Mouse (Mus musculus) Muller cell, postnatal 12 days (primary cell): ENCODE measurements around the gene Gm21992.
"Not testable (repeated sequence)": the region's sequence is repeated elsewhere in the genome, so short reads cannot be mapped to it uniquely, and the experiment has no call there.

ENCODE experiments used
- DNase-seq: peaks from one replicate; pipeline ENCODE4 v3.0.0-alpha.2; 2015; ENCODE audit errors: inconsistent ontology term

The Gm21992 gene

DNA sequence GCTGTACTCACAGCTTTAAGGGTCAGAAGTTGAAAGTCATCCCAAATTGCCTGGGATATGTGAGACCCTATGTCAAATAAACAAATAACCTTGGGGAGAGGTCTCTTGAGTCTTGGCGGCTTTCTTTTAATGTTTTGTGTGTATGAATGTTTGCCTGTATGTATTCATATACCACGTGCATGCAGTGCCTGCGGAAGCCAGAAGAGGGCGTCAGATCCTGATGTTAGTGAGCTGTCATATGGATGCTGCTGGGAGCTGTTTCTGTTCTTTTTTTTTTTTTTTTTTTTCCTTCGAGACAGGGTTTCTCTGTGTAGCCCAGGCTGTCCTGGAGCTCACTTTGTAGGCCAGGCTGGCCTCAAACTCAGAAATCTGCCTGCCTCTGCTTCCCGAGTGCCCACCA is 1.6 kb upstream of the Gm21992 start:
- no peak for DNase-seq

DNA sequence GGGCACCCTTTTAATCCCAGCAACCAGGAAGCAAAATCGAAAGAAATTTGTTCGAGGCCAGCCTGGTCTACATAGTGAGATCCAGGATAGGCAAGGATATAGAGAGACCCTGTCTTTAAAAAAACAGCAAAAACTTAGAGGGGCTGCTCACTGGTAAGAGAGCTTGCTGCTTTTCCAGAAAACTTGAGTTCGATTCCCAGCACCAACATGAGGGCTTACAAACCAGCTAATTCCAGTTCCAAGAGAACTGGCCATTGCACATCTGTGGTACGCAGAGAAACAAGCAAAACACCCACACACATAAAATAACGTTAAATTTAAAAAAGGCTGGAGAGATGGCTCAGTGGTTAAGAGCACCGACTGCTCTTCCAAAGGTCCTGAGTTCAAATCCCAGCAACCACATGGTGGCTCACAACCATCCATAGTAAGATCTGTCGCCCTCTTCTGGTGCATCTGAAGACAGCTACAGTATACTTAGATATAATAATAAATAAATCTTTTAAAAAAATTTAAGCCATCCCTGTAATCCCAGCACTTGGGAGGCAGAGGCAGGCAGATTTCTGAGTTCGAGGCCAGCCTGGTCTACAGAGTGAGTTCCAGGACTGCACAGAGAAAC is 1.0 kb upstream of the Gm21992 start:
- not testable (repeated sequence) for DNase-seq

DNA sequence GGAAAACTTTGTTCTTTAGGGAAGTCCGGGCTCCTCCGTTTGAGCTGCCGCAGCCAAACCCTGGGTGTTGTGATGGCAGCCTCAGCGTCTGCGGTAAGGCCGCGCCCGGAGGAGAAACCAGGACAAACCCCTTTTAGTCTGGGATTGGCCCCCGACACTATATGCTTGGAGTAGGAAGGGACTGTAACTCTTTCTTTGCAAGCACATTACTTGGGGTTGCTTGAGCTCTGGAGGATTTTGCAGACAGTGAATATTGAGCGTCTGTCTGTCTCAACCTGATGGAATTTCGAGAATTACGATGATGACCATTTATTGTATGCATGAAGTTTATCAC is 464 bp upstream of the Gm21992 start:
- DNase-seq, result no peak

DNA sequence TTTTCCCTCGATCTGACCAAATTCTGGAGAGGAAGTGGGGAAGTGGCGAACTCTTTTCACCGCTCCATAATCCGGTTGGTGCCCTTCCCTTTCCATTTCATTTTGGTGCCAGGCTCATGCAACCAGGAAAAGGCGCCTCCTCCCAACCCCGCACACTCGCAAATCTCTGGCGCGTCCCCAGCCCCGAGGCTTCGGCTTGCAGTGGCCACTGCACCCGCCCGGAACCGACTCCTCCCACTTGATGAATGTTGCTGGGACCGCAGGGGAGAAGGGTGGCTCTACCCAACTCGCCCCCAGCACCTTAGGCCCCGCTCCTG is 708 bp downstream of the Gm21992 start:
- DNase-seq, result no peak

DNA sequence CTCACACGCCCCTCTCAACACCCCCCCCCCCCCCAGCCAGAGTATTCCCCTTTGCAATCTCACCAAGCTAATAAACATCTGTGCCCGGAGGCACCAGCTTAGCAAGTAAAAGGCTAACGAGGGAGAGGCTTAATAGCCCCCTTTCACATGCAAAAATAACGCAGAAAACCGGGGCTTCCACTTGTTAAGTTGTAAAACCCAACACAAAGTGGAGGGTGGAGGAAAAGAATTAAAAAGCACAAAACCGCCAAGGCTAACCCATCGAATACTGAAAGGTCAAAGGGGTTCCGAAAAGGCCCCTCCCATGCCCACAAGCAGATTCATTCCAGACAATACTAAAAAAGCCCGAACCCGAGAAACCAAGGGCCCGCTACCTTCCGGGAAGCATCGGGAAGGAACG is 1.1 kb downstream of the Gm21992 start:
- no peak for DNase-seq

DNA sequence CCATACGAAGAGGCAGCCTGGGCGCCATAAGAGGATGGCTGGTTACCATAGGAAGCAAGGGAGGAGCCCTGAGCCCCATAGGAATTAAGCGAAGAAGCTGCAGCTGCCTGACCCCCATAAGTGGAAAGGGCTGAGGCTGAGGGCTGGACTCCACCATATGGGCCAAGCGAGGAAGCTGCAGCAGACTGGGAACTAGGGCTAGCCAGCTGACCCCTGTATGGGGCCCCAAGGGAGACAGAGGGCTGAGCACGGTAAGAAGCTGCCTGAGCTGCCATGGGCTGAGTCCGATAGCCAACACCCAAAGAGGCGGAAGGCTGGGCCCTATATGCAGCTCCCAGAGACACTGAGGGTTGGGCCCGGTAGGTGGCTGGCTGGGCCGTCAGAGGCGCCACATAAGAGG is 8.1 kb downstream of the Gm21992 start:
- DNase-seq, result no peak

DNA sequence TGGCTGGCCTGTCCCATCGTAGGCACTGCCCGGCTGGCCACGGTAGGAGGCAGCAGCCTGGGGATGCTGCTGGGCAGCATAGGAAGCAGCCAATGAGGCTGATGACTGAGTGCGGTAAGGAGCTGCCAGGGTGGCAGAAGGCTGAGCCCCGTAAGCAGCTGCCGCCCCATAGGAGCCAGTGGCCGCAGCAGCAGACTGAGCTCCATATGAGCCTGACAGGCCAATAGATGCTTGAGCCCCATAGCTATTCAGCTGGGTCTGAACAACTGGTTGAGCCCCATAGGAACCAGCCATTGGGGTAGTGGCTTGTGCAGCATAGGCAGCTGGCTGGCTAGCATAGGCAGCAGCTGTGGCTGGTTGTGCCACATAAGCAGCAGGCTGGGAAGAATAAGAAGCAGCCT is 8.7 kb downstream of the Gm21992 start:
- DNase-seq, result no peak

DNA sequence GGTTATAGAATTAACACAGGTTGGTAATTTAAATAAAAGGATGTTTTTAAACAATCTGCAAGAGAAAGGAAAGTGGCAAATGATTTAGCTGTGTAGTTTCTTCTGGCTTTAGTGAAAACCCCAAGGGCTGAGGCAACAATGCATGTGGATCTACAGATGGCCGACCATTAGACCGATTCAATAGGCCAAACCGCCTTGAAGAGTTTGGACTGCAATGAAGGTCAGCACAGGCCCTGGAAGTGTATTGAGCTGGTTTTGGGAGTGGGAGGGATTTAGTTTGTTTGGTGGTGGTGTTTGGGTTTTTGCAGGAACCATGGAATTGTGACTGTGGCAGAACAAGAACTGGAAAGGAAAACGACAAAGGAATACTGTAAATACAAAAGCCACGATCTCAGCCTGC is 12.3 kb downstream of the Gm21992 start:
- no peak for DNase-seq

DNA sequence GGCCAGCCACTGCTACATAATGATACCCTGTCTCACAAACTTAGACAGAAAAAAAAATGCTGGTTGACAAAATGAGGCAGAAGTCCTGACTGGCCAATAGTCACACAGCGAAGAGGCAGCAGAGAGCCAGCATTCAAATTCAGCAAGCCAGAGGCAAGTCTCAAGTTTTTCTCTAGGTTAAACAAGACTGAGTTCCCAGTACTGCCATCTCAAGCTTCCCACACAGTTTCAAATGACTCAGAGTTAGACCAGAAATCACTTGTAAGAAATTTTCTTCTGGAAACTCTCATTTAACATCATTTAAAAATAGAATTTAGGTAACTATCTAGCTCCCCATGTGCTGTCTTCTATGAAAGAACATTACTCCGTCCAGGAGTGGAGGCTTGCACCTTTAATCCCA is 13.6 kb downstream of the Gm21992 start:
- DNase-seq, result no peak

DNA sequence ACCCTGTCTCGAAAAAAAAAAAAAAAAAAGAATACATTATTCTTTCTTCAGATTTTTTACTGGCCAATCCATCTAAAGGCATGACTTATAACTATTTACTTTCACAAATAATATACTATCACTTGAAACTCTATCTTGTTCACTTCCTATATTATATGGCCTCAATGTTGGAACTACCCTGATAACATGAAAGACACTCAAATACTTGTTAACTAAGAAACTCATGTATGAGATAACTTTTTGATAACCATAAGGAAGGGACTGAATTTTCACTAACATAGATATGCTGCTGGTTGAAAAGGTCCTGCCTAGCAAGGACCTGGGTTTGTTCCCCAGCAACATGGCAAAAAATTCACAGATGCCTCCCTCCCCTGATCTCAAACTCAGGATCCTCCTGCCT is 15.5 kb downstream of the Gm21992 start:
- no peak for DNase-seq

DNA sequence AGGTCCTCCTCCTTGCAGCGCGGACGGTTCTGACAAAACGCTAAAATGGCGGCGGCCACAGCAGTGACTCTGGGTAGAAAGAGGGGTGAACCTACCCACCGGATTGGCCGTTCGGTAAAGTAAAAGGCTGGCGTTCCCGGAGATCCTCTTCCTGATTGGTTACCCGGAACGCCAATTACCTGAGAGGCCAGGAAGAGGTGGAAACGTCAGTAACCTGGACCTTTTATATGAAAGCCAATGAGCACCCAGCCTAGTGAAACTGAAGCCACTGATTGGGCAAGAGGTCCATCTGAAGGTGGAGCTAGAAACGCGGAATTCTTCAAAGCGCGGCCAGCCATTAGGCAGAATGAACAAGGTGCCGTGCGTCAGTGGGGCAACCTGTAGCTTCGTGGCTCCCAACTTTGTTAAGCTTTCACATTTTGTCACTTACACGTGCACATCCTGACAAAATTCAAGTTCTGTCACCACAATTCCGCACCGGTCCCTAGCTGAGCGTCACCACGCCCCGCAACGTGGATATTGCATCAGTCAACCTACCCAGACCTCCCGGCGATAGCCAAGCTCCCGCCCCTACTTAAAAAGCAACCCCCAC is 17.5 kb downstream of the Gm21992 start, which contains the start of gene Rbm4:
Gene Rbm4 (minus strand): TSS at position 71 of the 592 bp plus-strand sequence.
- peak; percentile 97 for DNase-seq

DNA sequence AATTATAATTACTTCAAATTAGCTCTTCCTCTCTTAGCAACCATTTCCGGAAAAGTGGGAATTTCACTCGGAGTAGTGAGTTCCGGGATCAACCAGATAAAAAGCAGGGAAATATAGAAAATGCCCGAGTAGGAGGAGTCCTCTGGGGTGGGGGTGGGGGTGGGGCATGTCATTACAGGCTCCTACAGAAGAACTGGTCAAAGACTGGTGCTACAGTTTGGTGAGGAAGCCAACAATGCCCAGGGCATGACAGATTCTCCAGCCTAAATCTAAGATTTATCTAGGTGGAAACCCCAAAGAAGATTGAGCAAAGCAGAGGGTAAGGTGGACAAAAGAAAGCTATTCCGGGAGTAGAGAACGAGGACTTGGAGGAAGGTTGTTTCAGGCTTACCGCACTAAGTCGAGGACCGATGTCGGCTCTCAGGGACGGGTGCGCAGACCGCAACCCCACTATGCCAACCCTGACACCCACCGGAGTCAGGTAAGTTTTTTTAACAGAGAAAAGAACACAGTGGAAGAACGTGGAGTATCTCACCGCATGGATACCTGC is 18.1 kb downstream of the Gm21992 start:
- DNase-seq, result no peak

DNA sequence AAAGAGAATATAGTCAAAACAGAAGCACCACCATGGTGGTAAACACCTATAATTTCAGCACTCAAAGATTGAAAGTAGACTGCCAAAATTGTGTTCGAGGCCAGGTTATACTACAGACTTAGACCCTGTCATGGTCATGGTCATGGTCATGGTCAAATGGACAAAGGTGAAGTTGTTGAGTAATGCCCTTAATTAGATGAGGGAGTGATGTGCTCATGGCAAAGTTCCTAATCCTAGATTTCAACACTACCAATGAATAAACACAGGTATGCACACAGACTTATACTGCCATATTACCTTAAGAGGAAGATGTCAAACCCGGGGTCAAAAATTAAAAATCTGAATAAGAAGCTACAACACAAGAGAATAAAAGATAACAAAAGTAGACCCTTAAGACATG is 25.1 kb downstream of the Gm21992 start:
- no peak for DNase-seq

DNA sequence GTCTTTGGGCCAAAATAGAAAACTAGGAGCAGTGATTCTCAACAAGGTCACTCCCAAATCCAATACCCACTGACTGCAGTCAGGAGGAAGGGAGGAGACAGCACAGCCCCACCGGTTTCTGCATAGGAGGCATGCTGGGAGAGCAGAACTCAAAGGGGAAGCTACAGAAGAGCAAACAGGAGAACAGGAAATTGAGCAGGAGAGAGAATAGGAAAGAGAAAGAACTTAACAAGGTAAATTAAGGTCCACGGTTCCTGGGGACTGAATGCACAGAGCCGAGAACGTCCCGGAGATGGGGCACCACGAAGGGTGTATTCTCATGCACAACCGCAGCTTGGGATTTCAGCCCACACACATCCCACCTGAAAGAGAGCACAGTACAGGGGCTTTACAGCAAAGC is 26.2 kb downstream of the Gm21992 start:
- DNase-seq, result no peak

DNA sequence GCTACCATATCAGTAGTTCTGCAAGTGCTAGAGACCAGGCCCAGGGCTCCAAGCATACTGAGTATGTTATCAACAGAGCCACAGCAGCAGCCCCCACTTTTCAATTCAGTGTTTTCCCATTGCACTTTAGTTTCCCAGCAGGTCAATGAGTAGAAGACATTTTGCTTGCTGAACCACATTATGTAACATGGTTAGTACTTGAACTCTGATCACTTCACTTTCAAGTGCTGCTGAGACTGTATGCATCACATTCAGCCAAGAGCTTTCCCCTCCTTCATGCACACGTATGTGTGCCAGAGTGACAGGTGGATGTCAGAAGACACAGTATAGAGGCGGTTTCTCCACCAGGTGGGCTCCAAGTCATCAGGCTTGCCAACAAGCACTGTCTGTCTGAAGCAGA is 28.5 kb downstream of the Gm21992 start:
- no peak for DNase-seq

DNA sequence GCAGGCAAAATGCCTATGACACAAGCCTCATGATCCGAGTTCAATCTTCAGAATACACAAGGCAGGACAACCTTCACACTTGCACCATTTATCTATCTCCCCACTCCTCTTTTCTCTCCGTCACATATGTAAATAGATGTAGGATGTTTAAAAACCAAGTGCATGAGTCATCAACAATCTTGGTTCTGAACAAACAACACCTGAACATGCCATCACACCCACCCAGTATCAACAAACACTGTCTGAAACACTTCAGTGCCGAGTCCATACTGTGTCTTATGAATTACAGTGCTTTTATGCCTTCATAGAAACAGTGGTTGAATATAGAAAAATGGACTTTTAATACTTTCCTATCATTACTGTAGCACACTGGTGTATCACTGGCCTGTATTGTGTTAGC is 38.6 kb downstream of the Gm21992 start:
- DNase-seq, result no peak

DNA sequence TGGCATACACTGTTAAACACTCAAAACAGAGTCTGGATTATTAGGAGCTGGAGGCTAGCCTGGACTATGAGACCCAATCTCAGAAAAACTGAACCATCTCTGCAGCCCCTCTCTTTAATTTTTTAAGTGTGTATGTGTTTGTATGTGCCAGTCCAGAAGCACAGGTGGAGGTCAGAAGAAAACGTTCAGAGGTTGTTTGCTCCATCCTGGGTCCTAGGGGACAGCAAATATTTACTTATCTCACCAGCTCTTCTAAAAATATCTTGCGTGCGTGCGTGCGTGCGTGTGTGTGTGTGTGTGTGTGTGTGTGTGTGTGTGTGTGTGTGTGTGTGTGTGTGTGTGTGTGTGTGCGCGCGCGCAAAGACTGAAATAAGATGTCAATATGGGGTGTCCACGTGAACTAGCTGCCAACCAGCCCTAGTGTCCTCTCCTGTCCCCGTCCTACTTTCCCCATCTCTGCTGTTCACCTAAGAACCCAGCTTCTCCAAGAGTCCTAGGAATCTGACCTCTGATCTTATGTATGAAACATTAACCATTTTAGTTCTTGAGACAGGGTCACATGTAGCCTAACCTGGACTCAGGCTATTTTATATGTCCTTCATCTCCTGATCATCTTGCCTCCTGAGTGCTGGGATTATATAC is 43.8 kb downstream of the Gm21992 start:
- DNase-seq, result no peak

DNA sequence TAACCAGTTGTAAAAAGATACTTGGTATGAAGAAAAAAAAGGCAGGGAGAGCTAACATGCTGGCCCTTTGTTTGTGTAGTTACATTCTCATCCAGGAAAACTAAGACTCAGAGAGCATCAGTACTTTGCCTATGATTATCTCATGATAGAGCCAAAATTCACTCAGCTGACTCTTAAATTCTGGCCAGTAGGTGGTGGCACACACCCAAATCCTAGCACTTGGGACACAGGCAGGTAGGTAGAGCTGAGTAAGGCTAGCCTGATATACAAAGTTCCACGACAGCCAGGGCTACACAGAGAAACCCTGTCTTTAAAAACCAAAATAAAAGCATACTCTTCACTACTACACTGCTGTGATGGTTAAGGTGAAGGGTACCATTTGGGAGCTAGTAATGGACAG is 48.5 kb downstream of the Gm21992 start:
- DNase-seq, result no peak

DNA sequence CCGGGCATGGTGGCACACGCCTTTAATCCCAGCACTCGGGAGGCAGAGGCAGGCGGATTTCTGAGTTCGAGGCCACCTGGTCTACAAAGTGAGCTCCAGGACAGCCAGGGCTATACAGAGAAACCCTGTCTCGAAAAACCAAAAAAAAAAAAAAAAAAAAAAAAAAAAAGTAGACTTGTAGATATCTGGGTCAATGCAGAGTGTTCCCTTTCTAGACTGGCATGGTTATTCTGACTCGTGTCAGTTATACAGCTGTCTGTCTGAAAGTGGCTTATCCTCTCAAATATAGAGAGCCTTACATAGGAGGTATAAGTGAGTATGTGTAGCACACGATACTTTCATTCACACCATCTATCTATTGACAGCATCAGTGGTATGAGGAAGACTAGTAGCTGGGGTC is 50.9 kb downstream of the Gm21992 start:
- not testable (repeated sequence) for DNase-seq

DNA sequence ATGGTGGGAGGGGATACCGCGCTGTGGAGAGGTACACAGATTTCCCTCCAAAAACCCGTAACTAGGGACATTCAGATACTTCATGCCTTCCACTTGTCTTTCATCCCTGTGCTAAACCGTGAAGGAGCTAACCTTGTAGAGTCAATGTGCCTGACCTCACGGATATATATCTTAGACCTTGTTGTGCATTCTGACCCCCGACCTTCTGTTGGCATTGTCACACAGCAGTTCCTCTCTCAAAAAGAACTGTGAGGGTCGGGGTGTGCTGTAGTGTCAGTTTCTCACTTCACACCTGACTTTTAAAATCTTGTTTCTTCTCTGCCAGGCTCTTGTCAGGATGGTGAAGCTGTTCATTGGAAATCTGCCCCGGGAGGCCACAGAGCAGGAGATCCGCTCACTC is 54.5 kb downstream of the Gm21992 start:
- no peak for DNase-seq

DNA sequence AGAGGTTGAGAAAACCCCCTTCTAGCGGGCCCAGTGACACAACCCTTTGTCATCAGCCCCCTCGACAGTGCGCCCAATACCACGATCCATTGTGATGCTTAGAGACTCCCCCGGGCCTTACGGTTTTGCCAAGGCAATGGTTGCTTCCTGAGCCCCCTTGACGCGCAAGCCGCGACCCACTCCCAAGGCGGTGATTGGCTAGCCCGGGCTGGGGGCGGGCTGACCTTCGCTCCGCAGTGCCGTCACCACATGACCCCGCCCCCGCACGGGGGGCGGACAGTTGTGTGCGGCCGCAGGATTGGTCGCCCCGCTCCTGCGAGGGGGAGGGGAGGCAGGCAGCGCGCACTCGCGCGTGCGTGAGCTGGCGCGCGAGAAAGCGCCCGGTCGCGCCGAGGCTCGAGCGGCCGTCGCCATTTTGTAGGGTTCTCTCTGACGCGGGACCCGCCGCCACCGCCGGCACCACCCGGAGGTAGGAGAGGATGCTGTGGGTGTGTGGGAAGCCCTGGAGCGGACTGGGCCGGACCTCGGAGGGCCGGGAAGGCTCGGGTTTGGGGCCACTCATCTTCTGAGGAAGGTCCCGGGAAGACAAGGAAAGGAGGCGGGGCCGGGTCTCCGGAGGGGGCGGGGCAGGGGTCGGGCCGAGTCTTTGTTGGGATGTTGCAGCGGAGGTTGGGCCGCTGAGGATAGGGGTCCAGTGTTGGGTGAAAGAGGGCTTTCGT is 55.1 kb downstream of the Gm21992 start, which contains the start of gene Rbm4b:
Gene Rbm4b (plus strand): TSS at position 305 of the 719 bp plus-strand sequence.
- DNase-seq, result peak; percentile 99

DNA sequence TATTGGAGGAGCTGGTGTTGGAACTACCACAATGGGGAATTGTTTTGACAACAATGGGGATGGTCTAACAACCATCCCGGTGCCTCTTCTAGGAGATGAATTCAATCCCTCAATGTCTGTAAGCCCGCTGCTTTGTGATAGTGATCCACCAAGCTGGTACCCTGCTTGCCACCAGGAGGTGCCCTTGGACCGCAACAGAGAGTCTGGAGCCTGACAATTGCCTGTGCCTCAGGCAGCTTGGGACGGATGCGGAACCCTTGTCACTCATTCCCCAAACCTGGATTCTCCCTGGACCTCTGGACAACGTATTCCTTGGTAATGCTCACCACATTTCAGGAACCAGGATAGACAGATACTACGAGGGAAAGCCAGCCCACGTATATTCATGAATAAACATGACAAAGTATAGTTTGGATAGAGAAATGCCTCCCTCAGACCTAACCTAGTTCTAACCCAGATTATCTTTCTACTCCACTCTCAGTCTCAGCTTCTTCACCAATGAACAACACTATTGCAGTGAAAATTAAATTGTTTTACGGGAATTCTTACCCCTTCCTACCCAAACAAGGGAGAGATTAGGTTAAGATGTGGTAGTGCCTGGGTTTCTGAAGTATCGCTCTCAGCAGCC is 55.7 kb downstream of the Gm21992 start:
- DNase-seq, result peak; percentile 92
